Comparison of ENCODE assay signal across 7 mouse cellular contexts in genomic region chr11:94211651-94212488, GRCm38 (mm10). TPM values are rescaled to one million over a fixed set of nuclear protein-coding genes. Genes with fewer than 3 reads are reported as not detected.
DNase-seq lines count a peak whose midpoint lies in the region; ATAC-seq and TF ChIP-seq lines count a peak whose summit lies in the region.

No protein-coding gene starts in this region.

- H3K4me3 ChIP-seq in intestine, embryonic 15.5 days (replicated peaks) = peak overlapping the region; percentile 94
- peak overlapping the region; percentile 95 for H3K4me3 ChIP-seq in limb, embryonic 11.5 days (ENCODE audit: low read depth, low read length)
- H3K4me3 ChIP-seq in midbrain, embryonic 11.5 days (ENCODE audit: low read depth, low read length) = peak overlapping the region; percentile 96
- H3K4me3 ChIP-seq in spleen, adult 2 months (ENCODE audit: extremely low read depth, insufficient read depth, insufficient read length) = peak overlapping the region; percentile 84

- peaks cover 10% of the 10 kb centered on the region; the same call in 1 of the 2 replicates for H3K36me3 ChIP-seq in intestine, embryonic 15.5 days
- peaks cover 7% of the 10 kb centered on the region for H3K36me3 ChIP-seq in limb, embryonic 11.5 days (ENCODE audit: control insufficient read depth, insufficient read depth, low read length)
- peaks cover 6% of the 10 kb centered on the region; the same call in 1 of the 2 replicates for H3K36me3 ChIP-seq in midbrain, embryonic 11.5 days (ENCODE audit: control insufficient read depth, insufficient read depth, low read length)
- H3K36me3 ChIP-seq in spleen, adult 2 months (ENCODE audit: control insufficient read depth, insufficient read depth, low read length) = peaks cover 10% of the 10 kb centered on the region; the same call in 1 of the 2 replicates

- no peaks in the 10 kb centered on the region for H3K27me3 ChIP-seq in intestine, embryonic 15.5 days (replicated peaks)
- no peaks in the 10 kb centered on the region for H3K27me3 ChIP-seq in limb, embryonic 11.5 days (ENCODE audit: control insufficient read depth, insufficient read depth, low read length)
- no peaks in the 10 kb centered on the region for H3K27me3 ChIP-seq in midbrain, embryonic 11.5 days (ENCODE audit: control insufficient read depth, insufficient read depth, low read length)
- no peaks in the 10 kb centered on the region for H3K27me3 ChIP-seq in spleen, adult 2 months (ENCODE audit: control insufficient read depth, insufficient read depth, low read length)

- peak overlapping the region; percentile 96 for H3K9ac ChIP-seq in intestine, embryonic 15.5 days
- peak overlapping the region; percentile 93 for H3K9ac ChIP-seq in limb, embryonic 11.5 days (ENCODE audit: low read length)
- peak overlapping the region; percentile 95 for H3K9ac ChIP-seq in midbrain, embryonic 11.5 days (ENCODE audit: low read length)

- WGBS in intestine, embryonic 15.5 days = under 1% methylated on average over 52 of the region's 61 CpGs
- WGBS in limb, embryonic 11.5 days = 0% methylated on average over 36 of the region's 61 CpGs
- WGBS in midbrain, embryonic 11.5 days = under 1% methylated on average over 47 of the region's 61 CpGs
- 1% methylated on average over 42 of the region's 61 CpGs for WGBS in spleen, adult 2 months

- no peaks in the 10 kb centered on the region for H3K9me3 ChIP-seq in intestine, embryonic 15.5 days
- no peaks in the 10 kb centered on the region for H3K9me3 ChIP-seq in limb, embryonic 11.5 days (ENCODE audit: control insufficient read depth, low read length)
- H3K9me3 ChIP-seq in midbrain, embryonic 11.5 days (ENCODE audit: control insufficient read depth, low read length) = no peaks in the 10 kb centered on the region

- ATAC-seq in intestine, embryonic 15.5 days = peak; percentile 27
- peak; percentile 36 for ATAC-seq in limb, embryonic 11.5 days (ENCODE audit: insufficient number of reproducible peaks, low FRiP score, low TSS enrichment, low read depth)
- peak; percentile 28 for ATAC-seq in midbrain, embryonic 11.5 days (ENCODE audit: low FRiP score)

- no peak for TF ChIP-seq CTCF in spleen, adult 2 months (IDR thresholded peaks at IDR 0.05; ENCODE audit: extremely low read depth, insufficient read depth, insufficient read length, insufficient replicate concordance)

- TF ChIP-seq POLR2A in spleen, adult 2 months (IDR thresholded peaks at IDR 0.05; ENCODE audit: low read depth, low read length) = no peak

- H3K4me1 ChIP-seq in intestine, embryonic 15.5 days (replicated peaks) = 0 out of 2 replicates have a peak, but pooled peaks cover 3% of the 10 kb centered on the region
- peaks cover 12% of the 10 kb centered on the region; the same call in 1 of the 2 replicates for H3K4me1 ChIP-seq in limb, embryonic 11.5 days (ENCODE audit: control insufficient read depth, insufficient read depth, low read length)
- peaks cover 17% of the 10 kb centered on the region for H3K4me1 ChIP-seq in midbrain, embryonic 11.5 days (ENCODE audit: control insufficient read depth, insufficient read depth, low read length)
- H3K4me1 ChIP-seq in spleen, adult 2 months (ENCODE audit: control insufficient read depth, insufficient read depth, insufficient read length) = peaks cover 1% of the 10 kb centered on the region; the same call in 1 of the 2 replicates

- peak; percentile 88 for DNase-seq in adrenal gland, adult 2 months
- DNase-seq in embryo, embryonic 10 days (ENCODE audit: low spot score) = peak; percentile 76
- peak; percentile 87 for DNase-seq in gastrocnemius, postnatal 25 days
- DNase-seq in limb, embryonic 11.5 days (ENCODE audit: low spot score) = peak; percentile 86
- DNase-seq in midbrain, embryonic 11.5 days (ENCODE audit: low spot score, missing footprints) = peak; percentile 97
- DNase-seq in spleen, adult 2 months (ENCODE audit: low read depth in 1 of 2, low spot score in 2 of 2) = peak in 1 of 2 experiments; percentile 49

- H3K27ac ChIP-seq in intestine, embryonic 15.5 days = peak overlapping the region; percentile 97
- peak overlapping the region; percentile 99 for H3K27ac ChIP-seq in limb, embryonic 11.5 days (replicated peaks; ENCODE audit: low read depth, low read length)
- H3K27ac ChIP-seq in midbrain, embryonic 11.5 days (ENCODE audit: low read depth, low read length) = peak overlapping the region; percentile 98
- H3K27ac ChIP-seq in spleen, adult 2 months (ENCODE audit: insufficient read depth, low read length) = peak overlapping the region; percentile 60; the same call in 1 of the 2 replicates

- peak overlapping the region; percentile 71 for H3K4me2 ChIP-seq in intestine, embryonic 15.5 days (replicated peaks)
- peak overlapping the region; percentile 75 for H3K4me2 ChIP-seq in limb, embryonic 11.5 days (ENCODE audit: low read depth, severe bottlenecking)
- H3K4me2 ChIP-seq in midbrain, embryonic 11.5 days = peak overlapping the region; percentile 75

RNA-seq across cellular contexts. Expression of gene Tob1, which starts 0.6 kb away (rescaled TPM):
- total RNA-seq in adrenal gland, adult 2 months (2021) = 100 to 1,000 TPM; 208 to 296 TPM
- 332 and 340 TPM in 2 replicates for polyA plus RNA-seq in adrenal gland, adult 2 months (2012; rRNA removed)
- 100 to 1,000 TPM; 136 to 169 TPM for total RNA-seq in gastrocnemius, postnatal 25 days (2021)
- 46.0 and 49.9 TPM in 2 replicates for polyA plus RNA-seq in intestine, embryonic 15.5 days (2015; fragmentation: Nextera tagmentation; extraction: Ambion mirVana)
- 28.9 and 31.8 TPM in 2 replicates for polyA plus RNA-seq in limb, embryonic 11.5 days (2014; fragmentation: Nextera tagmentation; extraction: Ambion mirVana)
- polyA plus RNA-seq in midbrain, embryonic 11.5 days (2014; fragmentation: Nextera tagmentation; extraction: Ambion mirVana) = 33.1 and 33.5 TPM in 2 replicates
- polyA plus RNA-seq in spleen, adult 2 months (2012; rRNA removed) = 10.2 and 11.9 TPM in 2 replicates

RNA-seq across cellular contexts. Expression of gene Wfikkn2, which starts 33.9 kb away (rescaled TPM):
- total RNA-seq in adrenal gland, adult 2 months (2021) = 1 to 10 TPM in 1 of 2 experiments, under 1 TPM in 1; 0.55 to 1.3 TPM
- polyA plus RNA-seq in adrenal gland, adult 2 months (2012; rRNA removed) = 0.32 and 0.52 TPM in 2 replicates
- 1 to 10 TPM; 4.1 to 5.8 TPM for total RNA-seq in gastrocnemius, postnatal 25 days (2021)
- 2.3 TPM in 2 replicates for polyA plus RNA-seq in intestine, embryonic 15.5 days (2015; fragmentation: Nextera tagmentation; extraction: Ambion mirVana)
- polyA plus RNA-seq in limb, embryonic 11.5 days (2014; fragmentation: Nextera tagmentation; extraction: Ambion mirVana) = 5.3 and 8.0 TPM in 2 replicates
- 1.7 and 1.8 TPM in 2 replicates for polyA plus RNA-seq in midbrain, embryonic 11.5 days (2014; fragmentation: Nextera tagmentation; extraction: Ambion mirVana)
- 0.69 and 0.93 TPM in 2 replicates for polyA plus RNA-seq in spleen, adult 2 months (2012; rRNA removed)
